Mouse (Mus musculus): ENCODE measurements around the gene Slc37a3.

Slc37a3 gene

DNA sequence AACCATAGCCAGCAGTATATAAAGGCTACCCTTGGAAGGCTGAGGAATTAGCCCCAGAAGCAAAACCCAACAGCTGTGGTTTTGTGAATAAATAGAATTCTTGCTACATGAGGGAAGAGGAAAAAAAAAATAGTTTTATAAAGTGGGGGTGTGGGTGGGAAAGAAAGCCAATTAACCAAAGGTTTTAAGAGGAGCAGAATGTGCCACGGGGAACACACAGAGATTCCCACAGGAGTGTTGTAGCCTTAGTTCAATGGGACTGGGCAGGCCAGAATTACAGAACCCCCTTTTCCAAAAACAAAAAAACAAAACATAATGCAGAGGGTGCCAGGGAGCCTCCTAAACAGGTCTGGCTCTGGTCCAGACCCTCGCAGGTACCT, 58.9 kb downstream of the Slc37a3 start:
- no peak for DNase-seq (ENCODE audit: low read depth)

GRCm38 (mm10) chr6:39317854-39318630, 59.4 kb downstream of the Slc37a3 start:
- no peak for DNase-seq (ENCODE audit: low read depth)

GRCm38 (mm10) chr6:39316089-39316488, 61.4 kb downstream of the Slc37a3 start:
- DNase-seq (ENCODE audit: low read depth) = peak; percentile 81

DNA sequence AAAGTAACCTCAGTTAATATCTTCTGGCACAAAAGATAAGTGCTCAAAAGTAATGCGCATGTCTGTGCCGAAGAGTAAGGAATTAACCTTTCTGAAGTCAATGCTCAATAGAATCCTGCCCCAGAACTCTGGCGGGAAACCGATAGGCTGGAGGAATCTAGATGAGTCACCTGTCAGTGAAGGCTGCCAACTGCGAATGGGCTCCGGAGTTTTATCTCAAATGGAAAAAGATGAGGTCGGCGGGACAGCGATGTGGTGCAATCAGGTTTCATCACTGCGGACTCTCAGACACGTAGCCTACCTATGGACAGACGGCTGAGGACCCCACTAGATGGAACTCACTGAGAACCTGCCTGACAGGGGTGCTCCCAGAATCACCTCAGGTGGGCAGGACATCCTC, 63.0 kb downstream of the Slc37a3 start:
- DNase-seq (ENCODE audit: low read depth) = no peak

- peak; percentile 48 for DNase-seq (ENCODE audit: low read depth)
Measured at GRCm38 (mm10) chr6:39311786-39312185, 65.7 kb downstream of the Slc37a3 start.

DNA sequence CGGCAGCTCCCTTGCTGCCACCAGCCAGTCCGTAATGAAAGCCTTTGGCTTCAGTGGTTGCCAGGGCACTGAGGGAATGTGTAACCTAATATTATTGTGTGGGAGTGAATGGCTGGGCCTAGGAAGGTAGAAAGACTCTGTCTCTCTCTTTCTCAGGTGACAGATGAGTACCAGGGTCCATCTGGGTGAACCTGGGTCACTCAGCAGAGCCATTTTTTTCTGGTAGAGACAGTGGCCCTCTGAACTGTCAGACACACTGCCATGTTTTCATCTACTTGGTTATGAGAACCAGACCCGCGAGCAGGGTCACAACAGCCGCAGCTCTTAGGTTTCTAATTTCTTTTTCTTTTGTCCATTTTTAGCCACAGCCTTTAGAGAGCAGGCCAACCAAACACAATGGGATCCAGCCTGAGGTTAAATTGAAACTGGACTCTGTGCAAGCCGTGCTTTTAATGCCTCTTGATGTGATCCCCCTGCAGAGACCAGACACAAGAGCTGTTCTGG, 73.1 kb downstream of the Slc37a3 start:
- DNase-seq (ENCODE audit: low read depth) = no peak

- DNase-seq (ENCODE audit: low read depth) = no peak
Measured at GRCm38 (mm10) chr6:39301484-39301883, 76.0 kb downstream of the Slc37a3 start.

GRCm38 (mm10) chr6:39297079-39297478, 80.4 kb downstream of the Slc37a3 start:
- no peak for DNase-seq (ENCODE audit: low read depth)

- no peak for DNase-seq (ENCODE audit: low read depth)
Measured at GRCm38 (mm10) chr6:39296474-39296873, 81.0 kb downstream of the Slc37a3 start.

GRCm38 (mm10) chr6:39295727-39296411, 81.6 kb downstream of the Slc37a3 start:
- peak; percentile 20 for DNase-seq (ENCODE audit: low read depth)

DNA sequence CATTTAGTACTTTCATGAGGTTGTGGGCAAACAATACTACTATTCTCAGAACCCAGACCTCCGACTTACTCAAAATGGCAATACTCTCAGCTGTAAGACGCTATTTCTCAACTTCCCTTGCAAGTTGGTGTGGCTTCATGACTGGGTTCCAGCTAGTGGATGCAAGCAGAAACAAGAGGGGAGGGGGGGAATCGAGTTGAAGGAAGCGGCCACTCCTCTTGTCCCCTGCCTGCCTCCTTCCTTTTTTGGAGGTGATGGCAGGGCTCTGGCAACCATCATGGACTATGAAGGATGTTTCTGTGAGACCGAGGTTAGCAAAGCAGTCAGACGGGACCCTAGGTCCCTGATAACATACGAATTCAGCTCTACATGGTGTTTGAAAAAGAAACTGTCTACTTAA, 87.8 kb downstream of the Slc37a3 start:
- DNase-seq (ENCODE audit: low read depth) = no peak

DNA sequence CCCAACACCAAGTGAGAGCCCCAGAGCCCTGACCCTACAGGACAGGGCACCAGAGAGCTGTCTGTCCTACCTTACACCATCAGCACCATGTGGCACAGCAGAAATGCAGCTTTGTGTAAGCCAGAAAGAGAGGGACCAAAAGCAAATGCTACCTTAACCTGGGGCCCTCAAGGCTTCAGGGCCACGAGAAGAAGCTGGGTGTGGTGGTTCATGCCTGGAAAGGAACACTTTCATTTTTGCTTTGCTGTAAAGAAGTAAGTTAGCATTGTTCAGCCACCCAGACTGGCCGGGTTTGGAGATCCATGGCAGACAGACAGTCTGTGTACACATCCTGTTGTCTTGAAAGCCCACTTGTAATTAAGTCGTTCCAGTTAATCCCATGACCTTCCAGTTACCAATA, 89.7 kb downstream of the Slc37a3 start:
- peak; percentile 57 for DNase-seq (ENCODE audit: low read depth)

GRCm38 (mm10) chr6:39286732-39287083, 90.8 kb downstream of the Slc37a3 start:
- no peak for DNase-seq (ENCODE audit: low read depth)

- peak; percentile 67 for DNase-seq (ENCODE audit: low read depth)
Measured at GRCm38 (mm10) chr6:39286053-39286731, 91.3 kb downstream of the Slc37a3 start.

DNA sequence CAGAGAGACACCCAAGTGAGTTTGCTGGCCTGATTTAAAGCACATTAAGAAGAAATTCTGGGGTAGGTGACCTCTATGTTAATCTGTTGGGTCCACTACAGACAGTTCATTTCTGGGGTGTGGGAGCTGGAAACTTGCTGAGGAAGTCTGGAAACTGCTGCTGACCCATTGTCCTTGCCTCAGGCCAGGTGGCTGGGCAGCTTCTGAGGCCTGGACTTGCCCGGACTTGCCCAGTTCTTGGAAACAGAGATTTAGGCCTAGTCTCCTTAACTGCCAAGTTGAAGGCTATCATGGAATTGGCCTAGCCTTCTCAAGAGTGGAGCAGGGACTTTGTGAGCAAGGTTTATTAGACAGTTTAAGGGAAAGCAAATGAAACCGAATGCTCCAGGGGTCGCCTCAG, 92.6 kb downstream of the Slc37a3 start:
- DNase-seq (ENCODE audit: low read depth) = no peak

Measured in naive thymus-derived CD4-positive, alpha-beta T cell, adult 2 months (primary cell).